Mouse (Mus musculus): Measurements from ENCODE around the gene Clpsl2. TPM values are rescaled to one million over a fixed set of nuclear protein-coding genes. Genes with fewer than 3 reads are reported as not detected.

The Clpsl2 gene
- not detected for polyA plus RNA-seq (2014; fragmentation: Illumina TruSeq; extraction: RNeasy Lipid Tissue Mini Kit (QIAGEN cat#74804); ENCODE audit: low read depth, low replicate concordance)

GRCm38 (mm10) chr17:28549111-28549510 is at the start of gene Clpsl2:
Clpsl2 (plus strand) TSS chr17:28549411.

GRCm38 (mm10) chr17:28517441-28517955 is 31.7 kb upstream of the Clpsl2 start, which contains the start of gene Fkbp5:
Fkbp5 (minus strand) TSS chr17:28517527.

DNA sequence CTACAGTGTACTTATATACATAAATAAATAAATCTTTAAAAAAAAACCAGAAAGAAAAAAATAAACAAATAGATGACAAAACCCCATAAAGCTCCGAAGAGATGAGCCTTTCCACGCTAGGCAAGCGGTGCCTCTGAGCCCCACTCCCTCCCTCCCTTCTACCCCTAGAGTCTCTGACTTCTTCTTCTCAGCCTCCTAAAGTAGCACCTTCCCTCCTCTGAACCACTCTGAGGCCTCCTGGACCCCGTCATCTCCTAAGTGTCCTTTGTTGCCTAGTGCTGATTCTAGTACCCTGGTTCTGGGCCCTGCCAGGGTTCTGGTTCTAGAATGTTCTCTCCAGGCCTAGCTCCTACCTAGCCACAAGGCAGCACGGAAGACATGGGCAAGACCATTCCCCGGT is 18.7 kb upstream of the Clpsl2 start, which contains the start of gene Armc12:
TSS of gene Armc12 (plus strand) at position 301 of the 400 bp plus-strand sequence.

DNA sequence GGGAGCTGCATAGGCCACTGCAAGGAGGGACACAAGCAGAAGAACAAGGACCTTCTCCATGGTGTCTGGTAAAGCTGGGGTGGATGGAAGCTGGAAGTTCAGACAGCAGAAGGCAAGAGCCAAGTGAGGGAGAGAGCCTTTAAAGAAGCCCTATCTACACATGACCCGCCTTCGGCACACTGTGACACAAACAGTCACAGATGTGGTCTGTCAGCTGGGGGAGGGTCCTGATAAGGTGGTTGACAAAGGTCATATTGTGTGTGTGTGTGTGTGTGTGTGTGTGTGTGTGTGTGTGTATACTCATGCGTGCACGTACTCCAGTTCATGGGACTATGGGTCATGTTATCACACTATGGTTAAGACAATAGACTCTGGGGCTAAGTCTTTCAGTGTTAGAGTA is 11.4 kb downstream of the Clpsl2 start, which contains the start of gene Clps:
TSS of gene Clps (minus strand) at position 169 of the 400 bp plus-strand sequence.

DNA sequence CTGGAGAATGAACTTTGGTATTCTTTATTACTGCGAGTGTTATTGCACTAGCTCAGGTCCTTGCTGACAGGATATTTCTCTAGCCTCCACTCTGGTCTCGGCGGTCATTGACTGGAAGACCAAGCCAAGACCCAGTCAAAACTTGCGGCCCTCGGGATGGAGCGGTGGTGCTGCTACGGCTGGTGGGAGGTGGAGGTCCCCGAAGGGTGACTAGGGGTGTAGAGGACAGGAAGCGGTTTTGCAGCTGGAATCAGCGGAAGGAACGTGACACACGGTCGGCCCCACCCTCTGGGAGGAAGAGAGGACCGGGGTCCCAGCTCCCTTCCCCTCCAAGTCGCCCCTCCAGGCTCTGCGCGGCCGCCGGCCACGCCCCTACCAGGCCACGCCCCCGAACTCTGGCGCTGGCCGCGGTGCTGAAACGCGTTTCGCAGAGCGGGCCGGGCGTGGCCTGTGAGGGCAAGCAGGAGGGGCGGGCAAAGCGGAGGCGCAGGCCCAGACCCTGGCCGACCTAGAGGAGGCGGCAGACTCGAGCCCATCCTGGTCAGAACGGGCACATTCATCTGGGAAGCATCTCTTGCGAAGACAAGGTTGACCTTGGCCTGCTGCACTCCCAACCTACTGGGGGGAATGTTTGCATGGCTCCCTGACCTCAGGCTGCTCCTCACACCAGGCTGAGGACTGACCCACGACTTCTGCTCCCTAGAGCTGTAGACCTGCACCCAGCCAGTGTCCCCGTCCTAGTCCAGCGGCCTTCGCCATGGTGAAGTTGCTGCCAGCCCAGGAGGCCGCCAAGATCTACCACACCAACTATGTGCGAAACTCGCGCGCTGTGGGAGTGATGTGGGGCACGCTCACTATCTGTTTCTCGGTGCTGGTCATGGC is 26.3 kb downstream of the Clpsl2 start, which contains the start of gene Lhfpl5:
TSS of gene Lhfpl5 (plus strand) at position 398 of the 882 bp plus-strand sequence.

Other genes starting within 250 kb of the Clpsl2 start
- not detected for gene Fance, start 235.9 kb upstream of the Clpsl2 start, polyA plus RNA-seq (2014; fragmentation: Illumina TruSeq; extraction: RNeasy Lipid Tissue Mini Kit (QIAGEN cat#74804); ENCODE audit: low read depth, low replicate concordance)
- 170 TPM for gene Rpl10a, start 220.9 kb upstream of the Clpsl2 start, polyA plus RNA-seq (2014; fragmentation: Illumina TruSeq; extraction: RNeasy Lipid Tissue Mini Kit (QIAGEN cat#74804); ENCODE audit: low read depth, low replicate concordance)
- 1.2 TPM for gene Tead3, start 198.6 kb upstream of the Clpsl2 start, polyA plus RNA-seq (2014; fragmentation: Illumina TruSeq; extraction: RNeasy Lipid Tissue Mini Kit (QIAGEN cat#74804); ENCODE audit: low read depth, low replicate concordance)
- gene Tulp1, start 184.2 kb upstream of the Clpsl2 start, polyA plus RNA-seq (2014; fragmentation: Illumina TruSeq; extraction: RNeasy Lipid Tissue Mini Kit (QIAGEN cat#74804); ENCODE audit: low read depth, low replicate concordance), result not detected
- 68.1 TPM for gene Fkbp5, start 31.9 kb upstream of the Clpsl2 start, polyA plus RNA-seq (2014; fragmentation: Illumina TruSeq; extraction: RNeasy Lipid Tissue Mini Kit (QIAGEN cat#74804); ENCODE audit: low read depth, low replicate concordance)
- gene Armc12, start 18.6 kb upstream of the Clpsl2 start, polyA plus RNA-seq (2014; fragmentation: Illumina TruSeq; extraction: RNeasy Lipid Tissue Mini Kit (QIAGEN cat#74804); ENCODE audit: low read depth, low replicate concordance), result not detected
- gene Clps, start 11.4 kb downstream of the Clpsl2 start, polyA plus RNA-seq (2014; fragmentation: Illumina TruSeq; extraction: RNeasy Lipid Tissue Mini Kit (QIAGEN cat#74804); ENCODE audit: low read depth, low replicate concordance), result 4.1 TPM
- gene Lhfpl5, start 26.2 kb downstream of the Clpsl2 start, polyA plus RNA-seq (2014; fragmentation: Illumina TruSeq; extraction: RNeasy Lipid Tissue Mini Kit (QIAGEN cat#74804); ENCODE audit: low read depth, low replicate concordance), result not detected
- gene Srpk1, start 73.3 kb downstream of the Clpsl2 start, polyA plus RNA-seq (2014; fragmentation: Illumina TruSeq; extraction: RNeasy Lipid Tissue Mini Kit (QIAGEN cat#74804); ENCODE audit: low read depth, low replicate concordance), result 151 TPM
- gene Slc26a8, start 140.8 kb downstream of the Clpsl2 start, polyA plus RNA-seq (2014; fragmentation: Illumina TruSeq; extraction: RNeasy Lipid Tissue Mini Kit (QIAGEN cat#74804); ENCODE audit: low read depth, low replicate concordance), result not detected
- 59.6 TPM for gene Mapk14, start 141.9 kb downstream of the Clpsl2 start, polyA plus RNA-seq (2014; fragmentation: Illumina TruSeq; extraction: RNeasy Lipid Tissue Mini Kit (QIAGEN cat#74804); ENCODE audit: low read depth, low replicate concordance)
- 7.2 TPM for gene AC170998.1, start 176.7 kb downstream of the Clpsl2 start, polyA plus RNA-seq (2014; fragmentation: Illumina TruSeq; extraction: RNeasy Lipid Tissue Mini Kit (QIAGEN cat#74804); ENCODE audit: low read depth, low replicate concordance)
- gene Mapk13, start 219.9 kb downstream of the Clpsl2 start, polyA plus RNA-seq (2014; fragmentation: Illumina TruSeq; extraction: RNeasy Lipid Tissue Mini Kit (QIAGEN cat#74804); ENCODE audit: low read depth, low replicate concordance), result 8.5 TPM